ENCODE assay signal across 11 mouse cellular contexts in genomic region chr1:132377055-132377365, GRCm38 (mm10). TPM values are rescaled to one million over a fixed set of nuclear protein-coding genes. Genes with fewer than 3 reads are reported as not detected.
DNase-seq lines count a peak whose midpoint lies in the region; ATAC-seq and TF ChIP-seq lines count a peak whose summit lies in the region.
"Had no signal": no experiment of that assay in that cellular context is flagged by ENCODE, and none has a peak within 500 bp of the region (broad histone marks: within the 10 kb centered on the region; RNA-seq: fewer than 3 reads in every experiment).

No protein-coding gene starts in this region.

- DNase-seq in kidney, postnatal 0 days (ENCODE audit: low spot score), result no peak
- no peak for DNase-seq in kidney, adult 18-20 months
- DNase-seq in heart, embryonic 10.5 days (ENCODE audit: low spot score), result no peak
- peak; percentile 47 for DNase-seq in kidney, postnatal 10 days
- DNase-seq in thymus, postnatal 4 days, result no peak
- no peak for DNase-seq in left cerebral cortex, adult 18-20 months (ENCODE audit: low spot score in 2 of 2)
- DNase-seq: gastrocnemius, postnatal 25 days; layer of hippocampus, adult 9-11 months had no signal

- H3K4me3 ChIP-seq in kidney, postnatal 0 days (replicated peaks; ENCODE audit: low read depth, low read length), result no peak overlapping the region
- H3K4me3 ChIP-seq in heart, embryonic 10.5 days, result no peak overlapping the region
- no peak overlapping the region for H3K4me3 ChIP-seq in neural tube, embryonic 12.5 days
- H3K4me3 ChIP-seq: midbrain, embryonic 12.5 days had no signal

- no peaks in the 10 kb centered on the region for H3K9me3 ChIP-seq in kidney, postnatal 0 days (replicated peaks; ENCODE audit: low read length)
- no peaks in the 10 kb centered on the region for H3K9me3 ChIP-seq in heart, embryonic 10.5 days
- no peaks in the 10 kb centered on the region for H3K9me3 ChIP-seq in neural tube, embryonic 12.5 days
- H3K9me3 ChIP-seq: midbrain, embryonic 12.5 days had no signal

- WGBS in kidney, postnatal 0 days, result 36% methylated on average over 7 of the region's 7 CpGs
- WGBS in heart, embryonic 10.5 days, result 62% methylated on average over 7 of the region's 7 CpGs
- WGBS in neural tube, embryonic 12.5 days, result 73% methylated on average over 7 of the region's 7 CpGs

- H3K36me3 ChIP-seq in kidney, postnatal 0 days (ENCODE audit: insufficient read depth, low read length), result peaks cover 2% of the 10 kb centered on the region; the same call in 1 of the 2 replicates
- peaks cover 34% of the 10 kb centered on the region for H3K36me3 ChIP-seq in heart, embryonic 10.5 days
- peaks cover 33% of the 10 kb centered on the region for H3K36me3 ChIP-seq in neural tube, embryonic 12.5 days

- H3K27me3 ChIP-seq in kidney, postnatal 0 days (ENCODE audit: insufficient read depth, low read length), result no peaks in the 10 kb centered on the region
- H3K27me3 ChIP-seq in heart, embryonic 10.5 days (ENCODE audit: insufficient read depth, poor library complexity, severe bottlenecking), result no peaks in the 10 kb centered on the region
- no peaks in the 10 kb centered on the region for H3K27me3 ChIP-seq in neural tube, embryonic 12.5 days (replicated peaks)
- H3K27me3 ChIP-seq: midbrain, embryonic 12.5 days; Patski had no signal

- peaks cover 29% of the 10 kb centered on the region for H3K4me1 ChIP-seq in kidney, postnatal 0 days (replicated peaks; ENCODE audit: insufficient read depth, low read length)
- peaks cover 61% of the 10 kb centered on the region for H3K4me1 ChIP-seq in heart, embryonic 10.5 days
- H3K4me1 ChIP-seq in neural tube, embryonic 12.5 days, result peaks cover 51% of the 10 kb centered on the region

- no peak overlapping the region for H3K9ac ChIP-seq in kidney, postnatal 0 days (ENCODE audit: low read depth, low read length)
- H3K9ac ChIP-seq in neural tube, embryonic 12.5 days, result 0 out of 2 replicates have a peak overlapping the region, but pooled peaks have one; percentile 13
- H3K9ac ChIP-seq: midbrain, embryonic 12.5 days had no signal

- no peak overlapping the region for H3K4me2 ChIP-seq in kidney, postnatal 0 days (ENCODE audit: low read length)
- H3K4me2 ChIP-seq in neural tube, embryonic 12.5 days (replicated peaks), result no peak overlapping the region
- H3K4me2 ChIP-seq: midbrain, embryonic 12.5 days had no signal

- no peak for TF ChIP-seq CTCF in kidney, postnatal 0 days (IDR thresholded peaks at IDR 0.05; ENCODE audit: low read depth)

- 0 out of 2 replicates have a peak overlapping the region, but pooled peaks have one; percentile 31 for H3K27ac ChIP-seq in kidney, postnatal 0 days
- H3K27ac ChIP-seq in heart, embryonic 10.5 days, result peak overlapping the region; percentile 31
- no peak overlapping the region for H3K27ac ChIP-seq in neural tube, embryonic 12.5 days
- H3K27ac ChIP-seq: midbrain, embryonic 12.5 days had no signal

- ATAC-seq in kidney, postnatal 0 days (replicated peaks; ENCODE audit: low FRiP score, low read depth), result no peak
- ATAC-seq in neural tube, embryonic 12.5 days (ENCODE audit: low FRiP score, low read depth), result no peak
- ATAC-seq: Patski had no signal

RNA-seq across cellular contexts. Expression of gene Tmcc2, which starts 14.1 kb away (rescaled TPM):
- polyA plus RNA-seq in kidney, postnatal 0 days (2015; fragmentation: Nextera tagmentation; extraction: Ambion mirVana), result 4.3 and 4.5 TPM in 2 replicates
- polyA plus RNA-seq in heart, embryonic 10.5 days (2016; fragmentation: Nextera tagmentation; extraction: Ambion mirVana), result 10.1 and 12.6 TPM in 2 replicates
- 38.0 and 42.4 TPM in 2 replicates for polyA plus RNA-seq in neural tube, embryonic 12.5 days (2016; fragmentation: Nextera tagmentation; extraction: Ambion mirVana)
- total RNA-seq in left cerebral cortex, adult 18-20 months (2021), result 100 to 1,000 TPM; 204 to 205 TPM

RNA-seq across cellular contexts. Expression of gene Dstyk, which starts 40.3 kb away (rescaled TPM):
- polyA plus RNA-seq in kidney, postnatal 0 days (2015; fragmentation: Nextera tagmentation; extraction: Ambion mirVana), result 12.5 and 13.9 TPM in 2 replicates
- 10.6 and 10.8 TPM in 2 replicates for polyA plus RNA-seq in heart, embryonic 10.5 days (2016; fragmentation: Nextera tagmentation; extraction: Ambion mirVana)
- polyA plus RNA-seq in neural tube, embryonic 12.5 days (2016; fragmentation: Nextera tagmentation; extraction: Ambion mirVana), result 12.3 and 12.6 TPM in 2 replicates
- total RNA-seq in left cerebral cortex, adult 18-20 months (2021), result 10 to 100 TPM; 44.3 to 45.2 TPM
